Mouse (Mus musculus) adrenal gland, adult 10 weeks (tissue): ENCODE data around the gene Mnd1. TPM values are rescaled to one million over a fixed set of nuclear protein-coding genes. Genes with fewer than 3 reads are reported as not detected.

Source experiments
- polyA plus RNA-seq: library from polyadenylated mRNA; stranded (reverse); fragments of 350-450 nt; fragmentation: Illumina TruSeq; extraction: RNeasy Lipid Tissue Mini Kit (QIAGEN cat#74804); gene quantifications from one replicate; pipeline ENCODE4 v1.2.3, GENCODE M21; 2014; ENCODE audit warnings: low read depth, low replicate concordance

Gene Mnd1
- polyA plus RNA-seq = 14.7 TPM

GRCm38 (mm10) chr3:84155558-84156006 is at the start of gene Mnd1:
Gene Mnd1, minus strand, starts transcription at chr3:84155786.

GRCm38 (mm10) chr3:84173581-84174154 is 18.1 kb upstream of the Mnd1 start, which contains the start of gene Gm6525:
Gene Gm6525, plus strand, starts transcription at chr3:84174104.

GRCm38 (mm10) chr3:84039646-84040475 is 115.7 kb downstream of the Mnd1 start, which contains the start of gene Tmem131l:
Gene Tmem131l, minus strand, starts transcription at chr3:84040175.

Other genes with a start within 250 kb of the Mnd1 start
- 47.8 TPM for gene Tmem131l, start 115.6 kb downstream of the Mnd1 start, polyA plus RNA-seq
- not detected for gene Gm6525, start 18.3 kb upstream of the Mnd1 start, polyA plus RNA-seq
- 92.7 TPM for gene Trim2, start 151.1 kb upstream of the Mnd1 start, polyA plus RNA-seq